Mouse (Mus musculus) bone marrow macrophage, adult 2 months (primary cell): ENCODE data around the gene Ctsd. TPM values are rescaled to one million over a fixed set of nuclear protein-coding genes. Genes with fewer than 3 reads are reported as not detected.

Experiments
- H3K27ac ChIP-seq: 2 replicates; pipeline ENCODE4 v1.5.1; 2012; ENCODE audit warnings: low read depth, low read length; ENCODE audit not compliant: insufficient read depth
- H3K4me1 ChIP-seq: 2 replicates; pipeline ENCODE4 v1.6.1; 2012; ENCODE audit warnings: low read length; ENCODE audit not compliant: control insufficient read depth, insufficient read depth
- H3K4me3 ChIP-seq: 2 replicates; pipeline ENCODE4 v1.5.1; 2012; ENCODE audit warnings: mild to moderate bottlenecking, low read length, moderate library complexity; ENCODE audit not compliant: insufficient read depth
- CTCF ChIP-seq: IDR thresholded peaks from 2 replicates; pipeline ENCODE4 v1.5.1; 2012; ENCODE audit warnings: low read depth, mild to moderate bottlenecking, low read length, moderate library complexity
- POLR2A ChIP-seq: IDR thresholded peaks from 2 replicates; pipeline ENCODE4 v1.6.1; 2012; ENCODE audit warnings: mild to moderate bottlenecking, low read depth, low read length, borderline replicate concordance
- polyA plus RNA-seq: library from polyadenylated mRNA; stranded (reverse); fragments of >200 nt; gene quantifications from 2 replicates; pipeline ENCODE4 v1.2.4, GENCODE M21; 2012; ENCODE audit not compliant: missing spikeins, insufficient read depth, insufficient read length

The Ctsd gene
- polyA plus RNA-seq, 1 experiment = 3,060 TPM

- TF ChIP-seq CTCF = no peak
- no peak for TF ChIP-seq POLR2A
- no peak overlapping the region for H3K27ac ChIP-seq
- H3K4me1 ChIP-seq = no peaks in the 10 kb centered on the region
- no peak overlapping the region for H3K4me3 ChIP-seq
These were observed 61.0 kb downstream of the Ctsd start for GRCm38 (mm10) chr7:142326714-142327445.

Other genes starting within 250 kb of the Ctsd start
- not detected in 2 replicates for gene Gm45337, start 243.4 kb downstream of the Ctsd start, polyA plus RNA-seq
- not detected in 2 replicates for gene Gm29735, start 230.9 kb downstream of the Ctsd start, polyA plus RNA-seq
- not detected in 2 replicates for gene Gm4553, start 222.3 kb downstream of the Ctsd start, polyA plus RNA-seq
- not detected in 2 replicates for gene Krtap5-2, start 212.0 kb downstream of the Ctsd start, polyA plus RNA-seq
- gene Gm10153, start 197.6 kb downstream of the Ctsd start, polyA plus RNA-seq = not detected in 2 replicates
- gene Krtap5-3, start 186.7 kb downstream of the Ctsd start, polyA plus RNA-seq = not detected in 2 replicates
- not detected in 2 replicates for gene Gm7579, start 176.2 kb downstream of the Ctsd start, polyA plus RNA-seq
- gene Krtap5-5, start 158.1 kb downstream of the Ctsd start, polyA plus RNA-seq = not detected in 2 replicates
- gene Gm40460, start 147.0 kb downstream of the Ctsd start, polyA plus RNA-seq = not detected in 2 replicates
- not detected in 2 replicates for gene Gm2431, start 129.7 kb downstream of the Ctsd start, polyA plus RNA-seq
- not detected in 2 replicates for gene Gm4559, start 113.7 kb downstream of the Ctsd start, polyA plus RNA-seq
- not detected in 2 replicates for gene Krtap5-1, start 90.9 kb downstream of the Ctsd start, polyA plus RNA-seq
- not detected in 2 replicates for gene Krtap5-4, start 84.5 kb downstream of the Ctsd start, polyA plus RNA-seq
- 0.59 TPM in 1 of 2 replicates, not detected in the other for gene Ifitm10, start 14.3 kb downstream of the Ctsd start, polyA plus RNA-seq
- gene Gm49369, start 5.4 kb downstream of the Ctsd start, polyA plus RNA-seq = 1.1 TPM in 1 of 2 replicates, not detected in the other
- gene Syt8, start 46.8 kb upstream of the Ctsd start, polyA plus RNA-seq = 5.6 TPM in 2 replicates
- 10.2 and 13.8 TPM in 2 replicates for gene Tnni2, start 53.8 kb upstream of the Ctsd start, polyA plus RNA-seq
- gene Lsp1, start 72.8 kb upstream of the Ctsd start, polyA plus RNA-seq = 320 and 327 TPM in 2 replicates
- gene Tnnt3, start 110.8 kb upstream of the Ctsd start, polyA plus RNA-seq = 5.1 and 6.0 TPM in 2 replicates
- gene Mrpl23, start 144.6 kb upstream of the Ctsd start, polyA plus RNA-seq = 27.2 and 47.3 TPM in 2 replicates